Mouse (Mus musculus) heart, postnatal 10 days (tissue): Measurements from ENCODE around the gene Cnot2. TPM values are rescaled to one million over a fixed set of nuclear protein-coding genes. Genes with fewer than 3 reads are reported as not detected.
"Not testable (repeated sequence)": the region's sequence is repeated elsewhere in the genome, so short reads cannot be mapped to it uniquely, and the experiment has no call there.

Experiments
- DNase-seq, 2 experiments: peaks; one replicate each; pipeline ENCODE4 v3.0.0; 2021
- intact Hi-C: fragments of 180-260 bp; cut with DNase I; formaldehyde crosslinking; loops from one replicate; pipeline ENCODE4 v1.15.1; 2025
- total RNA-seq, 2 experiments: library from RNA; stranded (reverse); gene quantifications; 2 replicates each; pipeline ENCODE4 v1.2.3; 2021

Gene Cnot2
- 10 to 100 TPM; 58.5 to 66.3 TPM for total RNA-seq

- DNase-seq: peak; percentile 95
- intact Hi-C loops: loop anchor here (1.0 to 5.0 kb wide), 2 partner anchors 169 to 191 kb away; no protein-coding TSS in a partner anchor
Observed at GRCm38 (mm10) chr10:116581369-116581718, at the start of gene Cnot2. TSS of gene Cnot2 (minus strand) at chr10:116581511.

DNA sequence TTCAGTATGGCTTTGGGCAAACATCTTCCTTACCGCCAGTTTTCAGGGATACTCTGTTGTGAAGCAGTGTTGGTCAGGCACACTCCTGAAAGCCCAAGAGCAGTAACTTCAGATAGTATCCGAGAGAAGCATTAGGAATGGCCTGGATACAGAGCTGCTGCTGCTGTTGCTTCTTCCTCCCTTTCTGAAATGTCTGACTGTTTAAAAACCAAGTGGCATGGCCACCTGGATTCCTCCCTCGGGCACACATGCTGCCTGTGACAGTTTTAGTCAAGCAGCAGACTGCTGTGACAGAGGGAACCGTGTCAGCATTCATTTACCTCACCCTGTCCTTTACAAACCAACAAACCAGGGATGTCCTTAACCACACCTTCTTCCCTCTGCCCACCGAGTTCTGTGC is 47.6 kb upstream of the Cnot2 start:
- no peak for DNase-seq
- intact Hi-C loops: no loop called here

GRCm38 (mm10) chr10:116626009-116626408 is 44.7 kb upstream of the Cnot2 start:
- DNase-seq: no peak
- intact Hi-C loops: no loop called here

DNA sequence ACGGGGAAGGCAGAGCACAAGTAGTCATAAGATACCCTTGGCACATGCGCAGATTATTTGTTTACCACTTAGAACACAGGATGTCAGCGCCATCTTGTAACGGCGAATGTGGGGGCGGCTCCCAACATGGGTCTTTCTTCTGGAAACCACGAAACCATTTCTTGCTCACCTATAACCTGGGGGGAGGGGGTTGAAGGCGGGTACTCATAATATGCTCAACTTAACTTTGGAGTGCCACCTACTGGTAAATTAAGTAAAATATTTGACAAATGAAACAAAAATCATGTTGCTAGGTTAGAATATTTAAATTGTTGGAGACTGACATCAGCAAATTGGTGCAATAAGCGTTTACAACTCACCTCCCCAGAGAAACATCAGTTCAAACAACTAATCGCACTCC is 31.9 kb upstream of the Cnot2 start:
- intact Hi-C loops: not testable (repeated sequence)

DNA sequence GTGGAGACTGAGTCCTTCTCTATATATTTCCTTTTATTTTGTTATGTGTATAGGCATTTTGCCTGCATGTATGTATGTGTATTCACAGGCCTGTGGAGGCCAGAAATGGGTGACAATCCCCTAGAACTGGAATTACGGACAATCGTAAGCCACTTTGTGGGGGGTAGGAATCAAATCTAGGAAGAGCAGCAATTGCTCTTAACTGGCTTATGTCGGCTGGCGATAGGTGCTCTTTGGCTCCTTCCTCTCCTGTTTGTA is 23.5 kb upstream of the Cnot2 start:
- no peak for DNase-seq
- intact Hi-C loops: no loop called here

More for the DNA sequence above, 31.9 kb upstream of the Cnot2 start:
- DNase-seq: not testable (repeated sequence)

DNA sequence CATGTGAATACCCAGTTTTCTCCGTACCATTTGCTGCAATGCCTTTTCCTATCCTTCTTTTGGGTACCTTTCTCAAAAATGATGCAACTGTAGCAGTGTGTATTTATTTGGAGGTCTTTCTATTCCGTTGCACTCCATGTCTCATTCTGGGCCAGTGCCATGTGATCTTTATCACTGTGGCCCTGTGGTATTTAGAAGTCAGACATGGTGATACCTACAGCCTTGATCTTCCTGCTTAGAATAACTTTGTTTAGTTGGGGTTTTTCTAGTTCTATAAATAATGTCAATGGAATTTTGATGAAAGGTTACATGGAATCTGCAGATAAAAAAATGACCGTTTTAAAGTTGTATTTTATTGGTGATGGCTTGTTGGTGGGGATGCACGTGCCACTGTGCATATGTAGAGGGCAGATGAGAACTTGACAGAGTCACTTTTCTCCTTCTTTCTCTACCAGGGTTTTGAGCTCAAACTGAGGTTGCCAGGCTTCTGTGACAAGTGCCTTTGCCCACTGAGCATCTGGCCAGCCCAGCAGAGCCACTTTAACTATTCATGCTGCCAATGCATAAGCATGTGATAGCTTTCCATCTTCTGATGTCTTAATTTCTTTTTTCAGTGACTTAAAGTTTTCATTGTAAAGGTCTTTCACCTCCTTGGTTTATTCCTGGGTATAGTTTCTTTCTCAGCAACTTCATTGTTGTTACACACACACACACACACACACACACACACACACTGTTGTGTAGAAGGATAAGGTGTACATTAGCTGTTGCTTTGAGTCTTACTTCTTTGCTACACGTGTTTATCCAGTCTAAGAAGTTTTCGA is 23.0 kb upstream of the Cnot2 start:
- intact Hi-C loops: no loop called here
- DNase-seq: no peak

DNA sequence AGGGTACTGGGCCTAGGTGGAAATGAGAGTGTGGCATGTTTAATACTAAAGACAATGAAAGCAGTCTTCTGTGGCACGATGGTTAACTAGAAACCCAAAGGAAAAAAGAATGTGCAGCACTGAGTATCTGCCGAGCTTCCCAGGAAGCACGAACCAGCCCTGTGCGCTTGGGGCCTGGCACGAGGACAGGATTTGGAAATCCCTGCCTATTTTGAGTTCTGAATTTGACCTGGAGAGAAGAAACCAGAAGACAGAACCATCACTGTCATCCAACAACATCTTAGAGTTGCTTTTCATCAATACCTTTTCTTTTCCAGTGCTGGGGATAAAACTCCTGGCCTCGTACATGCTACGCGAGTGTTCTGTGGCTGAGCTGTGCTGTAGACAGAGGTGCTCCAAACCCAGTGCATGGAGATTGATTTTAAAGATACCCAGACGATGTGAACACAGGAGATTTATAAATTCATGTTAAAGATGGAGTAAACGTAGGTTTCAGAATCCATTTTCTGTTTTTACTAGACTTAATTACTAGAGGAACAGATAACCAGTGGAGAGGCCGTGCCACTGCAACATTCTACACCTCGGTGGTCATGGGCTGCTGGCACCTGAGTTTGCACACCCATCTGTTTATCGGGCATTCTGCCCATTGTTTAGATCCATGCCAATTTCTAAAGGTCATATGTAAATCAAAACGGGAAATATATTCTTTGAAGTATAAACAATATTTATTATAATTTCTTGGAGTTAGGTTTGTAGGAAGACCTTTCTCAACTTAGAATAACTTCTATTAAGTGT is 17.9 kb upstream of the Cnot2 start:
- DNase-seq: no peak
- intact Hi-C loops: no loop called here

DNA sequence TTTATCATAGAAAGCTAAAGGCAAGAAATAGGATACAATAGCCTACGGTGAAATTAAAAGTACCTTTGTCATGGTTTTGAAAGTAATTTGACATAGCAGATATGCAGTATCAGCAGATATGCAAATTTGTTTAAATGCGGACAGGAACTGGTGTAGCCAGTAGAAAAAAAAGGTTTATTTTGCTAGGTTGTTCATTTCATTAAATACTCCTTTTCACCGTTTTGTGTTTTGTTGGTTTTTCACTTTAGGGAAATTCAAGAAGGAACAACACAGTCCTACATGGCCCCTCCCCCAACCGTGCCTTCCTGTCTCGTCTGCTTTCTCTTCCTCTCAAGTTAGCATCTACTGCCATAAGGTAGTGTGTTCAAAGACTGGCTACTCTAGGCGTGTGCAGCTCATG is 1.4 kb upstream of the Cnot2 start:
- intact Hi-C loops: loop anchor here (5.0 kb wide), 1 partner anchor 190 kb away; no protein-coding TSS in a partner anchor
- DNase-seq: peak; percentile 31 to 32

DNA sequence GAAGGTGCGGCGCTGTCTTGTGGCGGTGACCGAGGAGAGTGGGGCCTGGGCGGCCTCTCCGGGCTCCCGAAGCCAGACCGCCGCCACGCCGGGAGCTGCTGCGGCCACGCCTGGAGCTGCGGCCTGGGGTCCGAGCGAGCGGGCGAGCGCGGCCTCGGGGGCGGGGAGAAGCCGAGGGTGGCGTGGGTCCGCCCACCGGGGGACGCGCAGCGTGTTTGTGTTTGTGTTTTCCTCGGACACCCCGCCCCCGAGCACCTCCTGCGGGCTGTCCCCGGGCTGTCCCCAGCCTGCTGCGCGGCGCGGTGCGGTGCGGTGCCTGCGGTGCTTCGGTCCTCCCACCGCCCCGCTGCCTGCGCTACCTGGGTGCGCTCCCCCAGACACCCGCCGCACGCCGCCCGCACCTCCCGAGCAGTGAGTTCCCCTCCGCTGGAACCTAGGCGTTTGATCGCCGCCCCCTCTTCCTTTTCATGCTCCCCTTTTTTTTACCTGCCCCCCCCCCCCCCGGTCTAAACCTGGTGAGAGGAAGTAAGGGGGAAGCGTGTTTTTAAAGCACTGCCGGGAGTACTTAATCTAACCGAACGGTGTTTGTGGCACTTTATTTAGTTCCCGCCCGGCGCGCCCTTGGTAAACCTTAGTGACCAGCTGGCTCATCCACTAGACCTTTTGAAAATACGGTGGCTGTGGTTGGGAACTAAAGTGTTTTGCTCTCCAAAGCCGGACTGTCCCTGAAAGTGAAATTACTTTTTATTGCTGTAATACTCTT is 589 bp upstream of the Cnot2 start:
- intact Hi-C loops: loop anchor here (1.0 to 5.0 kb wide), 2 partner anchors 168 to 190 kb away; no protein-coding TSS in a partner anchor

GRCm38 (mm10) chr10:116580591-116581358 is 536 bp downstream of the Cnot2 start:
- intact Hi-C loops: loop anchor here (1.0 to 5.0 kb wide), 2 partner anchors 170 to 192 kb away; no protein-coding TSS in a partner anchor
- DNase-seq: peak; percentile 52 to 60

More for the DNA sequence above, 589 bp upstream of the Cnot2 start:
- peak; percentile 25 to 52 for DNase-seq

DNA sequence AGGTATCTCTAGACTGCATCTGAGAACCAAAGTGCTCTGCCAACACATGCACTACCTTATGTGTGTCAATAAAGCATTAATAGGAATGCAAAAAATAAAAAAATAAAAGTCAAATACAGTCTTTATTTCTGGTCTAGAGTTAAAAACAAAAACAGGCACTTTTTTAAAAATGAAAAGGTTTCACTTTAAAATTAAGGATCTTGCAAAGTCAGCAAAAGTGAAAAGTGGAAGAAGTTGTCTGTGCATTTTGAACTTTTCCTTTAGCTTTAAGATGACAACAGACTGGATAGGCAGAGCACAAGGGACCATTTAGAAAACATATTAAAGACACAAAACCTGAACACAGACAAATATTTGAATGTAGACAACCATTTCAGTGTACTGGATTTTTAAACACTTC is 1.8 kb downstream of the Cnot2 start:
- DNase-seq: no peak
- intact Hi-C loops: no loop called here

DNA sequence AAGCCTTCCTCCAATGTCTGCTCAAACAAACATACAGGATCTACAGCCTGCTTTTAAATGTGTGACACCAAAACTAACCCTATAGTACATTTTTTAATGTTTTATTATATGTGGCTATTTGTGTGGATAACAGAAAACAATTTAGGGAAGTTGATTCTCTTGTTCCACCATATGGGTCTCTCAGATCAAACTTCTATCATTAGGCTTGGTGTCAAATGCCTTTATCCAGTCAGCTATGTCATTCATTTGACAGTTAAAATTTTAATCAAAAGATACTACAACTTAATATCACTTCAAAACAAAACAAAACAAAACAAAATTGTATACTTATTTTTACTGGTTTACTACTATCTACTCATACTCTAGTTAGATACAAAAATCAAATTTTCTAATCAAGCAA is 2.9 kb downstream of the Cnot2 start:
- intact Hi-C loops: no loop called here
- no peak for DNase-seq

DNA sequence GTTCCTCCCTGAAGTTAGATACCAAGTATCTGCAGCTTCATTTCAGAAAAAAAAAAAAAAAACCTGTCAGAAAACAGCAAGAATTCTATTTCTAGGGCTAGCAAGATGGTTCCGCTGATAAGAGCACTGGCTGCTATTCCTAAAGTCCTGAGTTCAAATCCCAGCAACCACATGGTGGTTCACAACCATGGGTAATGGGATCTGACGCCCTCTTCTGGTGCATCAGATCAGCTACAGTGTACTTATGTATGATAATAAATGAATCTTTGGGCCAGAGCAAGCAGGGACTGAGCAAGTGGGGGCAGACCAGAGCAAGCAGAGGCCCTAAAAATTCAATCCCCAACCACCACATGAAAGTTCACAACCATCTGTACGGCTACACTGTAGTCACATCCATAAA is 4.1 kb downstream of the Cnot2 start:
- DNase-seq: no peak
- intact Hi-C loops: no loop called here

GRCm38 (mm10) chr10:116576071-116576470 is 5.2 kb downstream of the Cnot2 start:
- DNase-seq, intact Hi-C loops: not testable (repeated sequence)

GRCm38 (mm10) chr10:116570526-116570925 is 10.8 kb downstream of the Cnot2 start:
- intact Hi-C loops: no loop called here

GRCm38 (mm10) chr10:116568539-116568938 is 12.8 kb downstream of the Cnot2 start:
- DNase-seq: no peak
- intact Hi-C loops: no loop called here

More at GRCm38 (mm10) chr10:116570526-116570925, 10.8 kb downstream of the Cnot2 start:
- no peak for DNase-seq

GRCm38 (mm10) chr10:116567491-116568405 is 13.6 kb downstream of the Cnot2 start:
- intact Hi-C loops: no loop called here
- peak in 1 of 2 experiments; percentile 20 for DNase-seq

GRCm38 (mm10) chr10:116566492-116566891 is 14.8 kb downstream of the Cnot2 start:
- DNase-seq, intact Hi-C loops: not testable (repeated sequence)
